Mouse (Mus musculus): Measurements from ENCODE around the gene Gpr108.

GRCm38 (mm10) chr17:57279591-57280224, 31.5 kb upstream of the Gpr108 start:
- TF ChIP-seq CTCF (IDR thresholded peaks at IDR 0.05; ENCODE audit: borderline replicate concordance, insufficient read depth, low read length) = no peak
- no peak for TF ChIP-seq POLR2A (IDR thresholded peaks at IDR 0.05; ENCODE audit: low read depth, low read length)

Measured in embryonic fibroblast, embryonic 13.5 days (primary cell).